Mouse (Mus musculus): ENCODE results near the gene Eaf2.
"Not testable (repeated sequence)": the region's sequence is repeated elsewhere in the genome, so short reads cannot be mapped to it uniquely, and the experiment has no call there.

Eaf2 gene

DNA sequence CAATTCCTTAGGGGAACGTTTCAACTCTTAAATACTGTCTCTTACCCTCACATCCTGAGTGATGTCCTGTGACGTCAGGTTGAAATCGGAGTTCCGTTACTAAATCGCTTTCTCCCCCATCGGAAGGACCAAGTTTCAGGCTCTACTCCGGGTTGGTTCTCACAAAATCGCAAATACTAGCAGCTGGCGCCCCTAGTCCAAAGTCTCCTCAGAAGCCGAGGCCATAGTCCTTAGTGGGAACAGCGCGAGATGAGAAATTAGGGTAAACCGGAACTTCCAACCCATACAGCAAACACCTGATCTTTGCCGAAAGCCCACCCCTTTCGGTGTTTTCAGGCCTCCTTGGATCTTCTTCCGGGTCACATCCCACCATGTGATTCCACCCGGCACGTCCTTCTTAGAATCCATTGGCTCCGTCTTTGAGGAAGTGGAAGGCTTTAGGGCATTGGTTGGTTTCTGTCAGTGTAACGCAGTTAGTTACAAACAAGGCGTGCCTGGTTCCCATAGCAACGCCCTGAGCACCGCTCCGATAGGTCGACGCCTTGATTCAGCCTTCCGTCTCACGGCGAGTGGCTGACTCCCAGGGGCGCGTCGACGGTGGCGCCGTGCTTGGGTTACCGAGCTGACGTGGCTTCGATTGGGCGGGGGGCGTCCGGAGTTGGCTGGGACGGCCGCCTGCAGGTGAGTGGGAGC is at the start of gene Eaf2, which contains the start of gene Golgb1:
Gene Eaf2, minus strand, starts transcription at position 421 of the 693 bp plus-strand sequence.
Gene Golgb1, plus strand, starts transcription at position 558 of the 693 bp plus-strand sequence.
- peak; percentile 90 to 94 for DNase-seq

DNA sequence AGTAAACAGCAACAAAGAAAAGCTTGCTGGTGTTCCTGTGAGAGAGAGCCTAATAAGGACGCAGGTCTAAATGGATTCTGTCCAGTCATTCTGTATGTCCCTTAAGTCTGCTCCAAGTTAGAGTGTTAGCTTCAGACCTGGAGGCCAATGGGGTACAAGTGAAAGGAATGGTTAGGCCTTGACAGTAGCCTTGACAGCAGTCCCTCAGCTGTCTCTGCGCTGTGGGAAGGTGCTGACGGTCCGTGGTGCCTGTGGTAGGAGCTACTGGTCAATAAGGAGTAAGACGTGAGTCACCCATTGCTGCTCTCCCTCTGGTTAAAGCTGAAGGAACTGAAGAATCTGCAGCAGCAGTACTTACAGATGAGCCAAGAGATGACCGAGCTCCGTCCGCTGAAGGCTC is 49.5 kb upstream of the Eaf2 start:
- DNase-seq = no peak

DNA sequence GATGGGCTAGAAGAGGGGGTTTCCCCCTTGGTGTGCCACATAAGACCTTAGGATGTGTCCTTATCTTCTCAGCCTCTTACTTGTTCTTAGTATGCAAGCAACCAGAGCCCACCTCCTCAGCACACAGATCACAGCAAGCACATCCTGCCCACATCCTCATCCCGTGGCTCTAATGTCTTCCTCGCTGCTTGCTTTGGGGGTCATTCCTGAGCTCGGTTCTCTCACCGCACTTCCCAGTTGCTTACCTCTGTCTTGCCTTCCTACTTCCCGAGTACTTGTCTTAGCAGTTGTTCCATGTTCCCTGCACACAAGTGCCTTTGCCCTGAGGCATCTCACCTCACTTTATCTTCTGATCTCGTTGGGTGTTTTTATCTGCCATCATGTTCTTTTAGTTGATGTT is 47.2 kb upstream of the Eaf2 start:
- DNase-seq = no peak

DNA sequence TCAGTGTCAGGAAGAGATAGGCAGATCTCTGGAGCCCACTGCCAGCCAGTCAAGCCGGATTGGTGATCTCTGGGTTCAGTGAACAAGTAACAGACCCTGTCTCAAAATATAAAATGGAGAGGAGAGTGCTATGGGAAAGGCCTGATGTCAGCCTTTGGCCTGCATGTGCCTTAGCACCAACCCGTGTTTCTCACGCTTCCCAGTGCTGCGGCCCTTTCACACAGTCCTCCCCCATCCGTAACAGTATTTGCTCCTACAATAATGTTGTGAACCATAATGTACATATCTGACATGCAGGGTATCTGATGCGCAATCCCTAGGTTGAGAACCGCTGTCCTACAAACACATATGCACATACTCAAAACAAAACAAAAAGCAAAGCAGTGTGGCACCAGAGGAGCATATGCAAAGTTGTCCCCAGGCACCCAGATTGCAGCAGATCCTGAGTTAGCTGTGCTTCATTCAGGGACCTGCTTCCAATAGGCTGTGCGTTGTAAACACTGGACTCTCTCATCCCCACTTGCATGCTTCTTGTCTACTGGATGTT is 46.3 kb upstream of the Eaf2 start:
- no peak for DNase-seq

DNA sequence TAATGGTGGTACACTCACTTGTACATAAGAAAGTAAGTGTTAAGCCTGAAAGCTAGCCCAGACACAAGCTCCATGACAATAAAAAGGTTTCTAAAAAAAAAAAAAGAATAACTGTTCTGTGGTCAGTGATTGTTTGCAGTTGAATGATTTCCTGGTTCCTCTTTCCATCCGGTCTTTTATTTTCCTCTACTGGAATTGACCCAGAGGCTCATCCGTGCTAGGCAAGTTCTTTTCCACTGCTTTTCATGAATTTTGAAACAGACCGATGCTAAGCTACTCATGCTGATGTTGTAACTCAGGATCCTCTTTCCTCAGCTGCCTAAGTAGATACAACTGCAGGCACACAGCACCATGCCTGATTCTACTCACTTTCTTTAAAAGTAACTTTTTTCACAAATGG is 45.6 kb upstream of the Eaf2 start:
- DNase-seq = no peak

DNA sequence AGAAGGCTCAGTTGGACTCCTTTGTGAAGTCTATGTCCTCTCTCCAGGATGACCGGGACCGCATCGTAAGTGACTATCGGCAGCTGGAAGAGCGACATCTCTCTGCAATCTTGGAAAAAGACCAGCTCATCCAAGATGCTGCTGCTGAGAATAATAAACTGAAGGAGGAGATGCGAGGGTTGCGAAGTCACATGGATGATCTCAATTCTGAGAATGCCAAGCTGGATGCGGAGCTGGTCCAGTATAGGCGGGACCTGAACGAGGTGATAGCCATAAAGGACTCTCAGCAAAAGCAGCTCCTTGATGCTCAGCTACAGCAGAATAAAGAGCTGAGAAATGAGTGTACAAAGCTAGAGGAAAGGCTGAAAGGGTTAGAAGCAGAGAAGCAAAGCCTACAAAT is 43.7 kb upstream of the Eaf2 start:
- DNase-seq = no peak

DNA sequence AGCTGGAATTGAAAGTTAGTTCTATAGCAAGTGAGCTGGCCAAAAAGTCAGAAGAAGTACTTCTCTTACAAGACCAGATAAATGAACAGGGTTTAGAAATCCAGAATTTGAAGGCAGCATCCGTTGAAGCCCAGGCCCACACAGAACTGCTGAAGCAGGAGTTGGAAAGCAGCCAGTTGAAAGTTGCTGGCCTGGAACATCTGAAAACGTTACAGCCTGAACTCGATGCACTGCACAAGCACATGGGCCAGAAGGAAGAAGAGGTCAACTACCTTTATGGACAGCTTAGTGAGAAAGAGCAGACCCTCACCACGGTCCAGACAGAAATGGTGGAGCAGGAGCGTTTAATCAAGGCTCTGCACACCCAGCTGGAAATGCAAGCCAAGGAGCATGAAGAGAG is 39.4 kb upstream of the Eaf2 start:
- DNase-seq = no peak

DNA sequence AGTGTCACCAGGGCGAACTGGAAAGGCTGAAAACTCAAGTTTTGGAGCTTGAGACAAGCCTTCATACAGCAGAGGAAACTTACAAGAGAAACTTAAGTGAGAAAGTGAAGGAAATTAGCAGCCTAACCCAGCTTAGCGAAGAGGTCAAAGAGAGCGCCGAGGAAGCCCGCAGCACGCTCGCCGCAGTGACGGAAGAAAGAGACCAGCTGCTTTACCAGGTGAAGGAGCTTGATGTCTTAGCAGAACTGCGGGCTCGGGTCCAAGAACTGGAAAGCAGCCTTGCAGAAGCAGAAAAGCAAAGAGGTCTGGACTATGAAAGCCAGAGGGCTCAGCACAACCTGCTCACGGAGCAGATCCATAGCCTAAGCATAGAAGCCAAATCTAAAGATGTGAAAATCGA is 37.5 kb upstream of the Eaf2 start:
- no peak for DNase-seq

DNA sequence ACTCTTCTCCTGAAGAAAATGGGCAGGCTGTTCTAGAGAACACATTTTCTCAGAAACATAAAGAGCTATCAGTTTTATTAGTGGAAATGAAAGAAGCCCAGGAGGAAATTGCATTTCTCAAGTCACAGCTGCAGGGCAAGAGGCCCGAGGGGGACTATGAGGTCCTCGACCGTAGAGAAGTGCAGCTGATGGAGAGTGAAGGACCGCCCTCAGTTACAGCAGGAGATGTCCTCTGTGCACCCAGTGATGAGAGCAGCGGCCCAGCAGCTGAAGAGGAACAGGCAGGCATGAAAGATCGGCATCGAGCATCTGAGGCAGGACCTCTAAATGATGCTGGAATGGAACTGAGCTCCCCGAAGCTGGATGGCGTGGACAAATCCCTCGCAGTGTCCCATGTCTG is 37.1 kb upstream of the Eaf2 start:
- DNase-seq = peak in 1 of 2 experiments; percentile 7

DNA sequence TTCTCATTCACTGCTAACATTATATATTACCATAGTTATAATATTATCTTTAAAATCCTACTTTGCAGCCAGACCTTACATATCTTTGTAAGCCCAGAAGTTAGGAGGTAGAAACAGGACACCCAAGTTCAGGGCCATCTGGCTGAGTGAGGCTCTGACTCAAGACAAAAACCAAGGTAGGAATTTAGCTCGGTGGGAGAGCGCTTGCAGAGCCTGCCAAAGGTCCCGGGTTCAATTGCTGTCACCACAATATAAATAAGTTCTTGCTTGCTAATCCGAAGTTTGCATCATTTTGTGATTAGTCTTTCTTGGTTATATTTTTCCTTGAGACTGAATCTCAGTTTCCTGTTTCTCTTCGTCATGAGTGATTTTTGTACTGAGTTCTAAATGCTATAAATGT is 28.4 kb upstream of the Eaf2 start:
- no peak for DNase-seq

DNA sequence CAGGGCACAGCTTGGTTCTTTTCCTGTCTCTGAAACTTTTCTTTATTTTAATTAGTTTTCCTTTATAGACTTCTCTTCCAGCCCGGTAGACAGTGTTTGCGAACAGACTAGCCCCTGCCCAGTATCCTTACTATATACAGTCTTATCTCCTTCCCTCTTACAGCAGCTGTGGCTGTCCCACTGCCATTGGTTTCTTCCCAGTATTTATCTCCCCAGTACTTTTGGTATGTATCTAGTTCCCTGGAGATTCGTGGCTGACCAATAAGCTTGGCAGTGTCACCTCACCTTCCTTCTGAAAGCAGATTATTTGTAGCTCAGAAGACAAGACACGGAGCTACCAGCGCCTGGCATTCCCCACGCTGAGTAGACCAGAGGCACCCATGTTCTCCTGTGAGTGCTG is 21.9 kb upstream of the Eaf2 start:
- DNase-seq = no peak

DNA sequence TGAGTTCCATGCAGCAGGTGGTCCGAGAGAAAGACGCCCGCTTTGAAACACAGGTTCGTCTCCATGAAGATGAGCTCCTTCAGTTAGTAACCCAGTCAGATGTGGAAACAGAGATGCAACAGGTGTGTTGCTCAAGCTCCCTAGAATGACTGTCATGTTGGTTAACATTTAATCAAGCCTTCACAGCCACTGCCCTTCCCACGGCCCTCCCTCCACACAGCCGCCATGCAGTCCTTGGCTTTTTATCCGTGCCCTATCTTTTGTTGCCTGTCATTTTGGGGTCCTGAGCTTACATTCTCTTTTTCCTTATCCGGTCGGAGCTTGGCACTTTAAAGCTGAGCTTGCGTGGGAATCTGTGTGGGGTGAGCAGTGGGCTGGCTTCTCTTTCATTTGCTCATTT is 18.5 kb upstream of the Eaf2 start:
- DNase-seq = no peak

DNA sequence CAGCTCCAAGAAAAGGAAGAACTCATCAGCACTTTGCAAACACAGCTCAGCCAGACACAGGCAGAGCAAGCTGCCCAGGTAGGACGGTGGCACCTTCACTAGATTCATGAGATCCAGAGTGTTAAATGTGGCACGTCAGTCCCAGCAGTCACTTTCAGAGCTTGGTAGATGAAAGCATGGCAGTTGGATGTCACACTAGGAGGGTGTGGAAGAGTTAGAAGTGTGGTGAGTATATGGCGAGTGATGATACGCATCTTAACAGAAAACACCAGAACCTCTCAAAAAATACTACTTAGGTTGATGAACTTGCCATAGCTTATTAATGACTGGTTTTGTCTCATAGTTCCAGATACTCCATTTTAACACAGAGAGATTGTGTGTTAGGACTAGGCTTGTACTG is 16.6 kb upstream of the Eaf2 start:
- DNase-seq = no peak

DNA sequence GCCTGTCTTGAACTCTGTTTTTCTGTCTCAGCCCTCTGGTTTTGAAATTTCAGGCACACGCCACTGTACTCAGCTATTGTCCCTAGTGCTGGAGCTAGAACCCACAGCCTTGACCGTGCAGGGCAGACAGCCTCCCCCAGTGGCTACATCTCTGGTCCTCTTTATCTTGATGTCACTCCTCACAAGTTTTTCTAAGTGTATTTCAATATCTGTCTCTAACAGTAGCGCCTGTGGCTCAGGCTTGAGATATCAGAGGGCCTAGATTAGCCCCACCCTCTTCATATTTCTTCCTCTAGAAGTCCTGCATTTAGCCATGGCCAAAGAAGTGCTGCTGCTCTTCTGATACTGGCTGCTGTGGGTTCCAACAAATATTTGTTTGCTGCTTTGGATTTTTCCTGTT is 15.8 kb upstream of the Eaf2 start:
- no peak for DNase-seq

DNA sequence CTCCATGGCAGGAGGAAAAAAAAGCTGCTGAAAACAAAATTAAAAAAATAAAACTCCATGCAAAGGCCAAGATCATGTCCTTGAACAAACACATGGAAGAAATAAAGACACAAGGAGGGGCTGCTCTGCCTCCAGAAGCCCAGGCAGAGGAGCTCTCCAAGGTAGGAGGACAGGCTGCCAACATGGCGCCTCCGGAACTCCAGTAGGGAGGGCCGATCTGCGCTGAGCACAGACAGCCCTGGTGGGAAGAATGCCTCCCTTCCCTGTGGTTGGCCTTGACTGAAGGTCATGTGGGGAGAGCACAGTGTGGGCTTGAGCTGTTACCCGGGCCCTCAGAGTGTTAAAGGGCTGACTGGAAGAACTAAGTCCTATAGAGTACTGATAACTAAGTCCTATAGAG is 12.7 kb upstream of the Eaf2 start:
- DNase-seq = no peak

DNA sequence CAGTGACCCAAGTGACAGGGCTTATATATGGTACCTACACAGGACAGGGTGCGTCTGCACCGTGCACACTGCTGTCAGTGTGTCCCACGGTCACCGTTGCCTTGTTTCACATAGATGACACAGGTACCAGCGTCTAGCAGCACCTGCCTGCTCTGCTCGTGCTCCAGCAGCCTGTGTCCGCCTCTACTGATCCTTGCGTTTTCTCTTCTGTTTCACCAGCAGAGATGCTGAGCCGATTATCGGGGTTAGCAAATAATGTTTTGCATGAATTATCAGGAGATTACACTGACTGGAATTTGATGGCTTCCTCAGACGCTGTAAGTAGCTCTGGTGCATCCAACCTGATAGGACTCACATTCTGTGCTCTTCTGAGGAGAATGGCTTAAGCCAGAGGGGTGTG is 11.1 kb upstream of the Eaf2 start:
- no peak for DNase-seq

DNA sequence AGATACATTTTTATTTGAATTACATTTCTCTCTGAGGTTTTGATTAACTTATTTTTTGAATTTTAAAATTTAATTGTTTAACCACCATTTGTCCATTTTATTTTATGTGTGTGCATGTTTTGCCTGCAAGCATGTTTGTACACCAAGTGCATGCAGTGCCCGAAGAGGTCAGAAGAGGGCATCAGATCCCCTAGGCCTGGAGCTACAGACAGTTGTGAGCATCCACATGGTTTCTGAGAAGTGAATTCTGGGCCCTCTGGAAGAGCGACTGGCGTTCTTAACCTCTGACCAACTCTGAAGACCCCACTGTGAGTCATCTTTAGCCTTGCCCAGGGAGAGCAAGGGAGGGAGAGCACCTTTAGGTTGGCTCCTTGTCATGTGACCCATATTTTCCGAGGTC is 10.1 kb upstream of the Eaf2 start:
- DNase-seq = peak; percentile 63 to 69

DNA sequence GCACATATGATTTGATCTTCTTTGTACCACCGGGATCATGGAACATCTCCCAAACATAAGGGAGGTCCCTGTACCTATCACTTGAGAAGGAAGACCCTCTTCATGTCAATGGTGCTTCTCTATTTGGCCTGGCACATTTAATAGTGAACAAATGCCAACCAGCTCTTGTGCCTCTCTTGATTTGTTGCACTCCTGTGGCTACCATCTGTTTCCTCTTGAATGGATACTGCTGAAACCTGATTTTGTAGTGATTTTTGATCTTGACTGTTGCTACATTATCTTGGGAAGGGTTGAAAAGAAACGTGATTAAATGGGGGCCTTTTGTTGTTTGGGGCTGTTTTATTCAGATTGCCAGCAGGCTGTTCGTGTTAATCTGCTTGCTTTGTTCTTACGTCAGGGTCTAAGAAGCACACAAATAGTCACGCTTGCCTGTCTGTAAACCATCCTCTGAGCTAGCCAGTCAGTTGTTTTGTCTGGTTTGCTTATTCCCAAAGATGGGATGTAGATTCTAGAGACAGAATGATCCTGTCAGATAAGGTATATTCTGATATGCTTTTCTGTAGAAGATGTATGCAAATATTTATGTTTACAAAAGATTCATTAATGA is 8.0 kb upstream of the Eaf2 start:
- DNase-seq = no peak

DNA sequence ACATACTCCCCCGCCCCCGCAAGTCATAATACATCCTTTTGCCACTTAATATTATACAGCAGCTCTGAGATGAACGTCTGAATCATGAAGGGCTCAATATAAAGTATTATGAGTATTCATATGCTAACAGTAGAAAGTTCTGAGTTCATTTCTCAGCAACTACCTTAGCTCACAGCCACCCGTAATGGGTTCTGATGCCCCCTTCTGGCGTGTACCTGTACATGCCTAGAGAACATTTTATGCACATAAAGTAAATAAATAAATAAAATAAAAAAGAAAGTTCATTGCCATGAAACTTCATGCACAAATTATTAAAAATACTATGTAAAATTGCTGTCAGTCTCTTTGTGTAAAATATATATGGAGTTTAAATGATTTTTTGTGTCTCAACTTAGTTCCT is 2.5 kb upstream of the Eaf2 start:
- DNase-seq = peak; percentile 58 to 68

DNA sequence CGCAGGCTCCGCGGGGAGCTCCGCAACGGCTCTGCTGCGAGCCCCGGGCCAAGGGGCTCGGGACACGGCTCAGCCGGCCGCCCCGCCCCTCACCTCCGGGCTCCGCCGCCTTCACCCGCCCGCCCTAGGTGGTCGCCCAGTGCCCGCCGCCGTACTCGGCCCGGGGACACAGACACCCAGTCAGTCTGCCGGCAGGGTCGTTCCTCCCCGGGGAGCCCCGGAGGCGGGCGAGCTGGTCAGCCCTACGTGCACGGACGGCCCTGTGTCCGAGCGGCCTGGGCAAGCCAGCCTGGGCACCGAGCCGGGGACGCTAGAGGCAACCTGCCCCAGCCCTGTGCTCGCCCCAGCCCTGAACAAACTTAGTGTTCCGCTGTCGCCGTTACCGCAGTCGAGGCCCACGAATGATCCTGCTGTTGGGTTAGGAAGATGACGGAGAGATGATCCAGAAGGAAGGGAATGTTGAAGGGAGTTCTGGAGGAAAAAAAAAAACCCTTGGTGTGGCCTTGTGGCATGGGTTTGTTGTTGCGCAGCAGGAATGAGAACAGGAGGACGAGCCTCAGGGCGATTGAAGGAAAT is 561 bp upstream of the Eaf2 start:
- no peak for DNase-seq

DNA sequence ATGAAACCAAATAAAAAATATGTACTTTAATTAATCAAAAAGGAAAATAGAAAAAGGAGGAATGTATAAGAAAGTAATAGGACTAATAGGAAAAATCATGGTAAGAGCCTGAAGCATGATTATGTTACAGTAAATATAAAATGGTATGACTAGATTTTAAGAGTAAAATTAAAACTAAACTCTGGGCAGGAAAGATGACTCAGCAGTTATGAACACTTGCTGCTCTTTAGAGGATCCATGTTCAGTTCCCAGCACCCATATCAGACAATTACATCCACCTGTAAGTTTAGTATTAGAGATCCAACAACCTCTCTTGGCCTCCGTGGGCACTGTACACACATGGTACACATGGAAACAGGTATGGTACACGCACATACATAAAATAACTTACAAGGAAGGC is 5.4 kb downstream of the Eaf2 start:
- no peak for DNase-seq

DNA sequence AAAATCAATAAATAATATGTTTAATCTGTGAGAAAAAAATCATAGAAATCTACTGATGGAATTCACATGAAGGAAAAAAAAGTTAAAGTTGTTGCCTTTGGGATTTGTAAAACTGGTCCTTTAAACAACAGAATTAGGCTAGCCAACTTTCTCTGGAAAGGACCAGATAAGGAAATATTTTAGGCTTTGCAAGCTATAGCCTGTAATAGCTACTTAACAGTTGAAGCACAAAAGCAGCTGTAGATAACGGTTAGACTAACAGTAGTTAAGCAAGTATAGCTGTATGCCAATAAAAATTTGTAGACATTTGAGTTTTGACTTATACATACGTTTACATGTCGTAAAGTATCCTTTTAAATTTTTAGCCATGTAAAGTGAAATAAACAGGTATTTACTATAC is 11.2 kb downstream of the Eaf2 start:
- DNase-seq = no peak

DNA sequence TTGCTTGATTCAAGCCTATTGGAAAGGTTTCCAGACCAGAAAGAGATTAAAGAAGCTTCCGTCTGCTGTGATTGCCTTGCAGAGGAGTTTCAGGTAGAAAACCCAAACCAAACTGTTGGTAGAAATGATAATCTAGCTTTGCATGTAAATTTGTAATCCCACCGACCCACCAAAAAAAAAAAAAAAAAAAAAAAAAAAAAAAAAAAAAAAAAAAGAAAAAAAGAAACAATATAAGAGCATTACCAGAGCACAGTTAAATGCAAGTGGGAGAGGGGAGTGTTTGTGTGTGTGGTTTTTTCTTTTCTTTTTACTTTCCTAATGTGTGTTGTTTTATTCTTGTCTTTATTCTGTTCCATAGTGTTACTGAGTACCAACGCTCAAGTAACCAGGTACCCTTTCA is 23.6 kb downstream of the Eaf2 start:
- DNase-seq = no peak

DNA sequence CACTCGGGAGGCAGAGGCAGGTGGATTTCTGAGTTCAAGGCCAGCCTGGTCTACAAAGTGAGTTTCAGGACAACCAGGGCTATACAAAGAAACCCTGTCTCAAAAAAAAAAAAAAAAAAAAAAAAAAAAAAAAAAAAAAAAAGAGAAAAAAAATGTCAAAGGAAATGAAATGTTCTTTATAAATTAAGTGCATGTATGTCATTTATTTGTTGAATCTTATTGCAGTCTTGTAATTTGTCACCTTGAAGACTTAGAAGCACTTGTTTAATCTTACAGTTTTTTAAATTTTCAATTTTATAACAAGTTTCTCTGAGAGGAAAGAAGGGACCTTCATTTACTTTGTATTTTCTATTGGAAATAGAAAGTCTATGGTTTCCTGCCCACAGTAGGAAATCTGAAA is 27.9 kb downstream of the Eaf2 start:
- not testable (repeated sequence) for DNase-seq

Data from B cell, adult 2 months (primary cell).